Mouse (Mus musculus): ENCODE data around the gene Kank2. TPM values are rescaled to one million over a fixed set of nuclear protein-coding genes. Genes with fewer than 3 reads are reported as not detected.

The Kank2 gene
- total and polyA plus RNA-seq, 3 experiments: 7.6 to 16.3 TPM; not detected in 1

DNA sequence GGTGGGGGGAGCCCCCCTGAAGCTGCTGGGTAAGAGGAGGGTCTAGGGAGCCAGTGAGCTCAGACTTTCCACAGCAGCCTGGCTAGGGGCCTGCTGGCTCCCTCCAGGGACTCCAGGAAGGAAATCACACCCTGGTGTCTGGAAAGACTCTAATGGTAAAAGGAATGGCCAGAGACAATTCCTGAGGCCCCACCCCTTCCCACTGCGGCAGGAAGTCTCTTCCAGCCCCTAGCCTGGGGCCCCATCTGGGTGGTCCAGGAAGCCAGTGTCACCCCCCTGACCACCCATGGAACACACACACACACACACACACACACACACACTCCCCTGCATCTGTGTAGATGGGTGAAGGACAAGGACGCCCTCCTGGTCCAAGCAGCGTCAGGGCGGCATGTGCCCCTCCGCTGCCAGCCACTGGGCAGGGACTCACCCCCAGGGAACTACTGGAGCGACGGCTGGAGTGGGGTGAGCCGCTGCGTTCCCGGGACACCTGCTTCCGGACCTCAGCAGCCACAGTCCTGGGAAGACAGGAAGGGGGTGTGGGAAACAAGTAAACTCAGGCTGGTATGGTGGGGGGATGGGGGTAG, 48.3 kb upstream of the Kank2 start:
- no peak for DNase-seq (ENCODE audit: low read depth, low spot score)
- Histone ChIP-seq H3K9me3 (replicated peaks; ENCODE audit: insufficient read depth, low read length) (no peaks in the 10 kb centered on the region), H3K4me1 (ENCODE audit: control insufficient read depth in 1 of 2, insufficient read depth in 2 of 2, low read length in 2 of 2) (no peaks in the 10 kb centered on the region), H3K4me3 (ENCODE audit: control insufficient read depth in 1 of 2, insufficient read depth in 1 of 2, low read depth in 2 of 2, low read length in 2 of 2) (no peak overlapping the region), H3K27me3 (ENCODE audit: control insufficient read depth in 1 of 2, insufficient read depth in 2 of 2, low read length in 2 of 2) (no peaks in the 10 kb centered on the region), H3K36me3 (ENCODE audit: control insufficient read depth in 1 of 2, insufficient read depth in 2 of 2, low read length in 2 of 2) (peaks cover 0 to under 1% of the 10 kb centered on the region in 2 experiments; a peak in 1 of 4 replicates), H3K27ac (ENCODE audit: control insufficient read depth, low read depth, low read length) (no peak overlapping the region), H3K9ac (ENCODE audit: control insufficient read depth, low read depth, low read length, poor library complexity, severe bottlenecking) (no peak overlapping the region), H3K79me2 (ENCODE audit: control insufficient read depth, insufficient read depth, low read length, poor library complexity) (no peaks in the 10 kb centered on the region)
- no peak for TF ChIP-seq ELF1 (IDR thresholded peaks at IDR 0.05; ENCODE audit: low read depth, low read length)
- TF ChIP-seq NRF1 (IDR thresholded peaks at IDR 0.05; ENCODE audit: insufficient read depth, low read depth, low read length, poor library complexity, severe bottlenecking): no peak
- no peak for TF ChIP-seq MXI1 (IDR thresholded peaks at IDR 0.05; ENCODE audit: low read depth, low read length)
- TF ChIP-seq MYB (IDR thresholded peaks at IDR 0.05; ENCODE audit: low read depth, low read length): no peak
- no peak for TF ChIP-seq TAL1 (IDR thresholded peaks at IDR 0.05; ENCODE audit: low read length)
- TF ChIP-seq BHLHE40 (IDR thresholded peaks at IDR 0.05; ENCODE audit: borderline replicate concordance, low read depth, low read length): no peak
- no peak for TF ChIP-seq MAZ (IDR thresholded peaks at IDR 0.05; ENCODE audit: low read depth, low read length)
- no peak for TF ChIP-seq ZC3H11A (IDR thresholded peaks at IDR 0.05; ENCODE audit: low read depth, low read length)
- TF ChIP-seq CHD2 (IDR thresholded peaks at IDR 0.05; ENCODE audit: low read length): no peak
- no peak for TF ChIP-seq KAT2A (conservative IDR thresholded peaks at IDR 0.05; ENCODE audit: low read depth, low read length)
- no peak for TF ChIP-seq POLR2AphosphoS5 (IDR thresholded peaks at IDR 0.05; ENCODE audit: borderline replicate concordance, low read depth, low read length)
- no peak for TF ChIP-seq GABPA (IDR thresholded peaks at IDR 0.05; ENCODE audit: low read depth, low read length)

- Histone ChIP-seq H3K9ac (ENCODE audit: control insufficient read depth, low read depth, low read length, poor library complexity, severe bottlenecking) (no peak overlapping the region), H3K36me3 (ENCODE audit: control insufficient read depth in 1 of 2, insufficient read depth in 2 of 2, low read length in 2 of 2) (no peaks in the 10 kb centered on the region), H3K4me3 (ENCODE audit: control insufficient read depth in 1 of 2, insufficient read depth in 1 of 2, low read depth in 2 of 2, low read length in 2 of 2) (no peak overlapping the region), H3K27me3 (ENCODE audit: control insufficient read depth in 1 of 2, insufficient read depth in 2 of 2, low read length in 2 of 2) (no peaks in the 10 kb centered on the region), H3K9me3 (replicated peaks; ENCODE audit: insufficient read depth, low read length) (no peaks in the 10 kb centered on the region), H3K4me1 (ENCODE audit: control insufficient read depth in 1 of 2, insufficient read depth in 2 of 2, low read length in 2 of 2) (no peaks in the 10 kb centered on the region), H3K27ac (ENCODE audit: control insufficient read depth, low read depth, low read length) (no peak overlapping the region), H3K79me2 (ENCODE audit: control insufficient read depth, insufficient read depth, low read length, poor library complexity) (no peaks in the 10 kb centered on the region)
- no peak for DNase-seq (ENCODE audit: low read depth, low spot score)
- TF ChIP-seq USF1 (IDR thresholded peaks at IDR 0.05; ENCODE audit: low read depth, low read length): no peak
- peak in 1 of 3 experiments; percentile 4; a peak in 1 of 6 replicates for TF ChIP-seq CTCF (IDR thresholded peaks at IDR 0.05 in 2 of 3, conservative IDR thresholded peaks at IDR 0.05 in 1 of 3; ENCODE audit: control insufficient read depth in 1 of 3, insufficient read depth in 1 of 3, low read depth in 2 of 3, low read length in 3 of 3, poor library complexity in 1 of 3, severe bottlenecking in 1 of 3)
Observed at GRCm38 (mm10) chr9:21845381-21846080, 47.0 kb upstream of the Kank2 start.

All from MEL (cell line).